Mouse (Mus musculus) megakaryocyte, adult 5-6 weeks (primary cell): ENCODE results near the gene Fam126a. TPM values are rescaled to one million over a fixed set of nuclear protein-coding genes. Genes with fewer than 3 reads are reported as not detected.

Experiments
- ATAC-seq: 2 replicates; pipeline ENCODE4 v1.8.0; 2016; ENCODE audit warnings: mild to moderate bottlenecking, inconsistent platforms; ENCODE audit not compliant: poor library complexity, severe bottlenecking
- total RNA-seq, 2 experiments: library from RNA; stranded (forward) in 1 of 2; stranded (reverse) in 1 of 2; fragments of 153-499, 151-499 nt in 1 of 2; fragments of 221-1000, 200-1000 nt in 1 of 2; gene quantifications; 2 replicates each; pipeline versions ENCODE4 v1.2.3 to v1.2.4; 2015 to 2017

Fam126a gene
- total RNA-seq (2015) (21.9 and 23.8 TPM in 2 replicates), total RNA-seq (2017) (21.6 and 23.1 TPM in 2 replicates)

- ATAC-seq = peak; percentile 93
Measured at GRCm38 (mm10) chr5:24030579-24030969, at the start of gene Fam126a. Gene Fam126a, minus strand, starts transcription at chr5:24030690.

- no peak for ATAC-seq
Measured at GRCm38 (mm10) chr5:24078420-24079179, 48.1 kb upstream of the Fam126a start.

- no peak for ATAC-seq
Measured at GRCm38 (mm10) chr5:24077739-24078306, 47.3 kb upstream of the Fam126a start.

- ATAC-seq = peak; percentile 84
Measured at GRCm38 (mm10) chr5:24076986-24077718, 46.7 kb upstream of the Fam126a start.

DNA sequence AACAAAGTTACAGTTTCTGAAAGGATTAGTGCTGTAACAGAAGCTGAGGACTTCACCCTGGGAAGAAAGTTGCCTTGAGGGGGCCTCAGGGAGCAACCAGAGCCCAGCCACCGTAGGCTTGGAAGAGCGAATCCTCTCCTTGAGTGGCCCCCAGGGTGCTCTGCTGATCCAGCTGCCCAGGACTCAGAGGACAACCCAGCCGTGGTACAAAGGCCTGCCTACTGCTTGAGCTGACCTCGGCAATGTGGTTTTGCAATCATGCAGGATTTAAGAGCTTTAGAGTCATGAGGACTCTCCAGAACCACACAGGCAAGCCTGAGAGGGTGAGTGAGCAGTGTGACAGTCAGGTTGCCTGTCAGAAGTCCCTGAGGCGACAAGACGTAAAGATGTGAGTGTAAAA lies 41.5 kb upstream of the Fam126a start:
- no peak for ATAC-seq

DNA sequence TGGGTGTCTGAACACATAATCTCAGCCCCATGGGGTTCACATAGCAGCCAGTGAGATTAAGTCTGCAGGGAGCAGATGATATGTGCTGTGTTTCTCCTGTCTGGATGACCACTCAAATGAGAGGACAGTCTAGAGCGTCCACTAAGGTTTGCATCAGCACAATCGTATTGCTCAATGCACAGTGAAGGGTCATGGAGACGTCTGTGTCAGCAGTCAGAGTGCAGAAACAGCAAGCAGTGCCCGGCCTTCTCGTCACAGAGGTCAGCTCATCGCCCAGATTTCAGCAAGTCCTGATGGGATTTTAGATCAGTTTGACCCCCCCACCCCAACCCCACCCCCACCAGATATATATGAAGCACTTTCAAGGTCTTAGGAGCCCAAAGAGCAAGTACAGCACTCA lies 38.5 kb upstream of the Fam126a start:
- no peak for ATAC-seq

- ATAC-seq = no peak
Measured at GRCm38 (mm10) chr5:24063545-24063944, 33.1 kb upstream of the Fam126a start.

DNA sequence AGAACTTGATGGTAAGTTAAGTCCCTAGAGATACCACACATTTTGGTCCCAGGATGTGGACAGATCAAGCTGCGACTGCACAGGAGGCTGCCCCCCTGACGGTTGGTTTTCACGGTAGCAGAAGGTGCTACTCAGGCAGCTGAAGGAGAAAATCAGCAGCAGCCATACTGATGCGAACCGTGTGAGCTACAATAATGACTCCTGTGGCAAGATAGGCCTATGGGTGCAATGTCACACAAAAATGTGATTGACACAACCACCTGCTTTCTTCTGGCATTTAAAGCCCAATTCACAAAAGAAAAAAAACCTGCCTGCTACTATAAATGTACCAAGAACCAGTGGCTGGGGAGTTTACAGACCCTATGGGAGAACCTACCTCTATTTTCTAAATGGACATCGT lies 32.5 kb upstream of the Fam126a start:
- ATAC-seq = no peak

DNA sequence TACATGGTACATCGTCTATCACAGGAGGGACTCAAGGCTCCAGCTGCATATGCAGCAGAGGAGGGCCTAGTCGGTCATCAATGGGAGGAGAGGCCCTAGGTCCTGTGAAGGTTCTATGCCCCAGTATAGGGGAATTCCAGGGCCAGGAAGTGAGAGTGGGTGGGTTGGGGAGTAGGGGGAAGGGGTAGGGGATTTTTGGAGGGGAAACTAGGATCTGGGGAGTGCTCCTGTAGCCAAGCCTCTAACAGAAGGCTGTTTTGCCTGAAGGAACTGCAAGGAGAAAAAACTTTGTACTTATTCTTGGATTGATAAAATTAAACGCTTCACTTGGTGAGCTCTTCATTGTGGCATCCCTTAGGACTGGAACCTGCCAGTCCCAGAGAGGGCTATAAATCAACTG lies 30.5 kb upstream of the Fam126a start:
- ATAC-seq = no peak

DNA sequence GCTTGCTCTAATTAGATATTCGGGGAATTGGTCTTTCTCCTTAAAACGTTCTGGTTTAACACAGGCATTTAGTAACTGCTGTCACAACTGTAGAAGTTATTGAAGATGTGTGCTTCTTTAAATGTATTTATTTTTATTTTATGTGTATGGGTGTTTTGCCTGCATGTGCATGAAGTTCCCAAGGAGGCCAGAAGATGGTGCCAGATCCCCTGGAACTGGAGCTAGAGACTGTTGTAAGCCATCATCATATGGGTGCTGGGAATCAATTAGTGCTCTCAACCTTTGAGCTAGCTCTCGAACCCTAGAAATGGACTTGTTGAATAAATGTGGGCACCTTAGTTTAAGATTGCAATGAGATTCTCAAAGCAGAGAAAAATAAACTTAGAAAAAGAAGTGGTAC lies 27.1 kb upstream of the Fam126a start:
- no peak for ATAC-seq

GRCm38 (mm10) chr5:24056865-24057264 lies 26.4 kb upstream of the Fam126a start:
- no peak for ATAC-seq

GRCm38 (mm10) chr5:24054382-24054781 lies 23.9 kb upstream of the Fam126a start:
- no peak for ATAC-seq

DNA sequence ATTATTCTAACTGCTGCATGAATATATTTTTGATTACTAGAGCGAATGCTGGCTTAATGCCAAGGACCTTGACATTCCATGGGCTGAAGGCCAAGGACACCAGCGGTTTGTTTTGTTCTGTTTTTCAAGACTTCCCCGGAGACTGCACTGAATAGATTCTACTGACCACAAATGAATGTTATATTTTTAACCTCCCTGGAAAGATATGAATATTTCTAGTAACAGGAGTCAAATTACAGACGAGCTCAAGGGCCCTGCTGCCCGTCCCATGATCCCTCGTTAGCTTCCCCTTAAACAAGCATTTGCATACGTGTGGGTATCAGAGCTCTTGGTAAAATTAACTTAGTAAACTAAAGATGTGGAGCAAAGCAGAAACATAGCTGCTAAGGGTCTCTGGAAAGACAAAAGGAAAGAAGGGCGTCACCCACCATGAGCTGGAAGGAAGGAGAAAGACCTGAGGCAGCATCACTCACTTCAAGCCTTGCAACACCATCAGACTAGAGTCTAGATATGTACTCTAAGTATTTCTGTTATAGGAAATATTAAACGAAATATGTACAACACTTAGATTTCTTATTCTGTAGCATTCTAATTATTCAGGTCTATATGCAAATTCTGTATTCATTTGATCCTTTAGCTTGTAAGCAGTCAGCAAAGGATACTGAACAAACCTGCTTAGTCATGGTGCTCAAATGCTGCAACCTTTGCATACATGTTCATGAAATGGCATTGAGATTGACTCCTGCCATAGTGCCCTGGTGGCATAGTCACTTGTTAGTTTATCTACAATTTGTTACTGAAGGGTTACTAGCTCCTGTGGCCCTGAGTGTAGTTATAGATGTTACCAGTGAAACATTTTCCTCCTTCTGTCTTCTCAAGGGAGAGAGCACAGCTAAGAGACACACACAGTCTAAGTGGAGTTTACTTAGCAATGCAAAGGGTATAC lies 23.0 kb upstream of the Fam126a start:
- ATAC-seq = no peak

GRCm38 (mm10) chr5:24051755-24052675 lies 21.5 kb upstream of the Fam126a start:
- ATAC-seq = no peak

DNA sequence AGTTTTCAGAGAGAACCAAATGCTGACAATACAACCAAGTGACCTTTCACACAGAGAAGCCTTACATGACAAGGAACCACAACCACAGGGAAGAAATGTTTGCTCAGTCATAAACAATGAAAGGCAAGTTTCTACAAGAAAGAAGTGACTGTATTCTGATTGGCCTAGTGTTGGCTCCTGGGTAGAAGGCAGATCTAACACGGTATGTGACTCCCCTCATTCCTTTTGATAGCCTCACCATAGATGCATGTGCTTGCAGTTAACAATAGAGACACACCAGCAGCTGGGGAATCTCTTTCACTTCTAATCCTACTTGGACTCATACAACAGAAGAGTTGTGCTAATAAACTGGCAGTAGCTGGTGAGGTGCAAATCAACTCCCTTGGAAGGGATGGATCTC lies 17.3 kb upstream of the Fam126a start:
- no peak for ATAC-seq

DNA sequence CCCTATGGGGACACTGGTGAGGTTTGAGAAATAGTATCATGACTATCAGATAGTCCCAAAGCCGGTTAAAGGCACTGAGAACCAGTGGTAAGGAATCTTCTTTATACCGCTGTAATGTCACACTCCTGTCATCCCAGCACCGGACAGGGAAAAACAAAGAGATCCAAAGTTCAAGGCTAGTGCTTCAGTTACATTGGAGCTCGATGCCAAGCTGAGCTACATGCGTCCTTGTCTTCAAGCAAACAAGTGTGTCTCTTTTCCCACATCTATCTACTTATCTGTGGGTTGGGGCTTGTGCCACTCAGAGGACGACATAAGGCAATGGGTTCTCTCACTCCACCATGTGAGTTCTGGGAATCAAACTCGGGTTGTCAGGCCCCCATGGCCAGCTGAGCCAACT lies 16.5 kb upstream of the Fam126a start:
- ATAC-seq = no peak

DNA sequence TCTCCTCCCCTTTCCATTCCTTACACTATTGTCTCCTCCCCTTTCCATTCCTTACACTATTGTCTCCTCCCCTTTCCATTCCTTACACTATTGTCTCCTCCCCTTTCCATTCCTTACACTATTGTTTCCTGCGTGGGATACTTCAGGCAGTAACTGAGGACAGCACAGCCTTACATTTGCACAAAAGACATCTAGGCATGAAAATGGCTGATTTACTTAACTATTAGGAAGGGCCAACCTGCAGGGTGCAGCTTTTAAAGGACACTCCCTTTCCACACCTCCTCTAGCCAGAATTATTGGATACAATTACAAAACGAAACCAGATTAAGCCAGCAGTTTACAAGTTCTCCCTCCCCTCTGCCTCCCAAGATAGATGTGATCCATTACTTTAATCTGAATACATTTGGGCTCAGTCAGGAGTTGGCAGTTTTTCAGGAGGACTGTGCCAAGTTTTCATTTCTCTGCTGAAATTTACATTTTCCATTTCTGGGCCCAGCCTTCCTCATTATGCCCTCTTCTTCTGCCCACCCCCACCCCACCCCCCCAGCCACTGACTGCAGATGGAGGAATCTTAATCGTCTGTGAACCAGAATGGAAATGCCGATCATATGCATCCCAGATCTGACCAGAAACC lies 15.6 kb upstream of the Fam126a start:
- no peak for ATAC-seq

DNA sequence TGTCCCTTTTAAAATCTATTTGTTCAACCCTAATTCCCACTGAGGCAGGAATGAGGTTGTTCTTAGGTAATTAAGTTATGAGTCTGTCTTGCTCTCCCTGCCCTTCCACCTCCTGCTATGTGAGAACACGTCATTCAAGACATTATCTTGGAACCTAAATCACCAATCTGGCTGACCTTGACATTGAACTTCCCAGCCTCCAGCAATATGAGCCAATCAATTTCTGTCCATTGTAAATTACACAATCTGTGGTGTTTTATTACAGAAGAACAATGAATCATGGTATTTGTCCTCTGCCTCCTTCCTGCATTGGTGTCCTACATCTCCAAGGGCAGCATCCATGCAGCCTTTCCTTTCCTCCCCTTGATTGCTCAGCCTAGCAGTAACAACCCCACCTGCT lies 13.9 kb upstream of the Fam126a start:
- no peak for ATAC-seq

- no peak for ATAC-seq
Measured at GRCm38 (mm10) chr5:24043367-24043766, 12.9 kb upstream of the Fam126a start.
